Mouse (Mus musculus) midbrain, embryonic 12.5 days (tissue): ENCODE data around the gene Gm13691. TPM values are rescaled to one million over a fixed set of nuclear protein-coding genes. Genes with fewer than 3 reads are reported as not detected.
"Not testable (repeated sequence)": the region's sequence is repeated elsewhere in the genome, so short reads cannot be mapped to it uniquely, and the experiment has no call there.

Source experiments
- ATAC-seq: fragments of 200-750 bp; cut with Nextera tagmentation; 2 replicates; pipeline ENCODE4 v1.8.0; 2017; ENCODE audit warnings: low read depth, moderate TSS enrichment, moderate library complexity; ENCODE audit not compliant: low FRiP score
- H3K27ac ChIP-seq: fragments of 300-500 bp; sonication (generic); replicated peaks from 2 replicates; pipeline ENCODE4 v1.5.1; 2016; ENCODE audit warnings: mild to moderate bottlenecking
- H3K27me3 ChIP-seq: fragments of 300-500 bp; sonication (generic); 2 replicates; pipeline ENCODE4 v1.6.1; 2016; ENCODE audit warnings: mild to moderate bottlenecking
- H3K36me3 ChIP-seq: fragments of 300-500 bp; sonication (generic); 2 replicates; pipeline ENCODE4 v1.6.1; 2016
- H3K4me1 ChIP-seq: fragments of 300-500 bp; sonication (generic); 2 replicates; pipeline ENCODE4 v1.6.1; 2016
- H3K4me2 ChIP-seq: fragments of 300-500 bp; sonication (generic); replicated peaks from 2 replicates; pipeline ENCODE4 v1.6.1; 2016; ENCODE audit warnings: mild to moderate bottlenecking, moderate library complexity
- H3K4me3 ChIP-seq: fragments of 300-500 bp; sonication (generic); 2 replicates; pipeline ENCODE4 v1.5.1; 2016; ENCODE audit warnings: mild to moderate bottlenecking
- H3K9ac ChIP-seq: fragments of 300-500 bp; sonication (generic); replicated peaks from 2 replicates; pipeline ENCODE4 v1.6.1; 2016; ENCODE audit warnings: mild to moderate bottlenecking, moderate library complexity
- H3K9me3 ChIP-seq: fragments of 300-500 bp; sonication (generic); 2 replicates; pipeline ENCODE4 v1.6.1; 2016; ENCODE audit warnings: mild to moderate bottlenecking
- WGBS: fragments of 180-500 bp; shearing (Covaris S2); methylation state at CpG from one replicate; pipeline ENCODE4 v1.1.7; 2016; 5-methylcytosine and 5-hydroxymethylcytosine counted together
- polyA plus RNA-seq: library from polyadenylated mRNA; unstranded; fragments of >200 nt; fragmentation: Nextera tagmentation; extraction: Ambion mirVana; gene quantifications from 2 replicates; pipeline ENCODE4 v1.2.1, GENCODE M21; 2016

Gene Gm13691
- polyA plus RNA-seq = not detected in 2 replicates

GRCm38 (mm10) chr2:83990253-83990652 is at the start of gene Gm13691:
Gene Gm13691, plus strand, starts transcription at chr2:83990553.
- no CpG with 5 or more reads among the region's 6 CpGs for WGBS
- H3K4me1 ChIP-seq, H3K36me3 ChIP-seq, H3K27me3 ChIP-seq, H3K4me3 ChIP-seq, H3K9me3 ChIP-seq, H3K9ac ChIP-seq, ATAC-seq, H3K4me2 ChIP-seq, H3K27ac ChIP-seq: not testable (repeated sequence)

- H3K27ac ChIP-seq = peak within 1 kb of the TSS; percentile 76
- no peak within 1 kb of the TSS for H3K9ac ChIP-seq
- WGBS = under 1% methylated on average over 20 of the region's 20 CpGs
- ATAC-seq = peak; percentile 99
- peak within 1 kb of the TSS; percentile 60 for H3K4me2 ChIP-seq
- H3K4me3 ChIP-seq = peak within 1 kb of the TSS; percentile 38
- no peaks in the 10 kb centered on the region for H3K27me3 ChIP-seq
- H3K36me3 ChIP-seq = no peaks in the 10 kb centered on the region
- no peaks in the 10 kb centered on the region for H3K9me3 ChIP-seq
- H3K4me1 ChIP-seq = peaks cover 8% of the 10 kb centered on the region; the same call in 1 of the 2 replicates
These were observed 49.4 kb upstream of the Gm13691 start, which contains the start of gene Zswim2 for GRCm38 (mm10) chr2:83940931-83941361. Gene Zswim2, minus strand, starts transcription at chr2:83941228.

- ATAC-seq = peak; percentile 55
- Histone ChIP-seq H3K27ac (peak overlapping the region; percentile 76), H3K4me2 (peak overlapping the region; percentile 60), H3K4me1 (peaks cover 8% of the 10 kb centered on the region; the same call in 1 of the 2 replicates), H3K4me3 (peak overlapping the region; percentile 38; the same call in 1 of the 2 replicates), H3K9me3 (no peaks in the 10 kb centered on the region), H3K9ac (no peak overlapping the region), H3K36me3 (no peaks in the 10 kb centered on the region), H3K27me3 (no peaks in the 10 kb centered on the region)
- 46% methylated on average over 3 of the region's 3 CpGs for WGBS
These were observed 49.0 kb upstream of the Gm13691 start for GRCm38 (mm10) chr2:83941378-83941777.

- WGBS = 73% methylated on average over 4 of the region's 4 CpGs
These were observed 48.6 kb upstream of the Gm13691 start for GRCm38 (mm10) chr2:83941792-83942191.

GRCm38 (mm10) chr2:83955393-83955792 is 35.0 kb upstream of the Gm13691 start, which contains the start of gene Gm13698:
Gene Gm13698, plus strand, starts transcription at chr2:83955693.
- not testable (repeated sequence) for H3K27me3 ChIP-seq, H3K36me3 ChIP-seq, H3K9me3 ChIP-seq, ATAC-seq, H3K4me2 ChIP-seq, H3K27ac ChIP-seq, H3K4me3 ChIP-seq, H3K9ac ChIP-seq, H3K4me1 ChIP-seq
- no CpG with 5 or more reads among the region's 6 CpGs for WGBS

More at GRCm38 (mm10) chr2:83941792-83942191, 48.6 kb upstream of the Gm13691 start:
- Histone ChIP-seq H3K9ac (no peak overlapping the region), H3K4me2 (no peak overlapping the region), H3K4me3 (no peak overlapping the region), H3K9me3 (no peaks in the 10 kb centered on the region), H3K27me3 (no peaks in the 10 kb centered on the region), H3K36me3 (no peaks in the 10 kb centered on the region), H3K27ac (no peak overlapping the region), H3K4me1 (peaks cover 8% of the 10 kb centered on the region; the same call in 1 of the 2 replicates)
- no peak for ATAC-seq

GRCm38 (mm10) chr2:83961203-83961602 is 29.1 kb upstream of the Gm13691 start, which contains the start of gene Gm13693:
Gene Gm13693, plus strand, starts transcription at chr2:83961503.
- H3K9ac ChIP-seq, H3K4me2 ChIP-seq, H3K9me3 ChIP-seq, H3K27me3 ChIP-seq, H3K4me3 ChIP-seq, ATAC-seq, H3K4me1 ChIP-seq, H3K27ac ChIP-seq, H3K36me3 ChIP-seq: not testable (repeated sequence)
- WGBS = no CpG with 5 or more reads among the region's 6 CpGs

GRCm38 (mm10) chr2:83967013-83967412 is 23.3 kb upstream of the Gm13691 start, which contains the start of gene Gm13695:
Gene Gm13695, plus strand, starts transcription at chr2:83967313.
- not testable (repeated sequence) for H3K4me1 ChIP-seq, ATAC-seq
- WGBS = no CpG with 5 or more reads among the region's 6 CpGs

GRCm38 (mm10) chr2:83972823-83973222 is 17.5 kb upstream of the Gm13691 start, which contains the start of gene Gm13696:
Gene Gm13696, plus strand, starts transcription at chr2:83973123.
- H3K27ac ChIP-seq, H3K36me3 ChIP-seq, H3K4me2 ChIP-seq, ATAC-seq, H3K9ac ChIP-seq, H3K4me1 ChIP-seq, H3K27me3 ChIP-seq, H3K4me3 ChIP-seq, H3K9me3 ChIP-seq: not testable (repeated sequence)
- WGBS = no CpG with 5 or more reads among the region's 6 CpGs

More at GRCm38 (mm10) chr2:83967013-83967412, 23.3 kb upstream of the Gm13691 start, which contains the start of gene Gm13695:
- not testable (repeated sequence) for H3K9me3 ChIP-seq, H3K9ac ChIP-seq, H3K4me3 ChIP-seq, H3K36me3 ChIP-seq, H3K4me2 ChIP-seq, H3K27me3 ChIP-seq, H3K27ac ChIP-seq

GRCm38 (mm10) chr2:83978633-83979032 is 11.7 kb upstream of the Gm13691 start, which contains the start of gene Gm13694:
Gene Gm13694, plus strand, starts transcription at chr2:83978933.
- H3K27me3 ChIP-seq, H3K27ac ChIP-seq, H3K9me3 ChIP-seq, H3K4me2 ChIP-seq, H3K9ac ChIP-seq, H3K4me3 ChIP-seq, H3K36me3 ChIP-seq, H3K4me1 ChIP-seq, ATAC-seq: not testable (repeated sequence)
- no CpG with 5 or more reads among the region's 6 CpGs for WGBS

GRCm38 (mm10) chr2:83984443-83984842 is 5.9 kb upstream of the Gm13691 start, which contains the start of gene Gm13697:
Gene Gm13697, plus strand, starts transcription at chr2:83984743.
- H3K4me1 ChIP-seq, H3K27ac ChIP-seq, H3K9ac ChIP-seq, H3K36me3 ChIP-seq, H3K27me3 ChIP-seq, H3K9me3 ChIP-seq, H3K4me3 ChIP-seq, H3K4me2 ChIP-seq, ATAC-seq: not testable (repeated sequence)
- WGBS = no CpG with 5 or more reads among the region's 6 CpGs

- not testable (repeated sequence) for H3K9me3 ChIP-seq, ATAC-seq, H3K4me3 ChIP-seq, H3K4me2 ChIP-seq, H3K36me3 ChIP-seq, H3K9ac ChIP-seq, H3K27me3 ChIP-seq, H3K4me1 ChIP-seq, H3K27ac ChIP-seq
- 70% methylated on average over 8 of the region's 9 CpGs for WGBS
These were observed 3.4 kb downstream of the Gm13691 start for GRCm38 (mm10) chr2:83993639-83994255.

- ATAC-seq, H3K9ac ChIP-seq, H3K4me1 ChIP-seq, H3K4me3 ChIP-seq, H3K27ac ChIP-seq, H3K36me3 ChIP-seq, H3K9me3 ChIP-seq, H3K4me2 ChIP-seq, H3K27me3 ChIP-seq: not testable (repeated sequence)
- WGBS = 94% methylated on average over 2 of the region's 3 CpGs
These were observed 4.2 kb downstream of the Gm13691 start for GRCm38 (mm10) chr2:83994526-83994925.
